Mouse (Mus musculus) ES-E14 (cell line): Measurements from ENCODE around the gene Sgca.

Source experiments
- MAFK ChIP-seq: IDR thresholded peaks from 2 replicates; pipeline ENCODE4 v1.6.1; 2014; ENCODE audit warnings: mild to moderate bottlenecking, low read depth, low read length, inconsistent platforms; ENCODE audit not compliant: insufficient read depth
- ZNF384 ChIP-seq: IDR thresholded peaks from 2 replicates; pipeline ENCODE4 v1.6.1; 2012; ENCODE audit warnings: low read depth, low read length, inconsistent platforms

DNA sequence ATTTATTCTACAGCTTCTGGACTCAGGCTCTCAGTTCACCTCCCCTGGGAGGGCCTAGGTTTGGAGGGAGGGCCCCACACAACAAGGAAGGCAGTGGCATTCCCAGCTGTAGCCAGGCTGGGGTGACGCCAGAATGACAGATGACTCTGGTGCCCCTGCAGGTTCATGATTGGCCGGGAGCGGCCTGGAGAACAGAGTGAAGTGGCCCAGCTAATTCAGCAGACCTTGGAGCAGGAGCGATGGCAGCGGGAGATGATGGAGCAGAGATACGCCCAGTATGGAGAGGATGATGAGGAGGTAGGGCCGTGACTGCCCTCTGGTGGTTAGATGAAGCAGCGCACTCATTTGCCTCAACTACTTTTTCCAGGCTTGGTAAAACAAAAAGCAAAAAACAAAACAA, 24.9 kb upstream of the Sgca start:
- TF ChIP-seq ZNF384 (no peak), MAFK (no peak)
